12 mouse cellular contexts compared by ENCODE assay signal in genomic region chr10:19953032-19953761, GRCm38 (mm10). TPM values are rescaled to one million over a fixed set of nuclear protein-coding genes. Genes with fewer than 3 reads are reported as not detected.
A peak's percentile ranks its signal among the peaks of the same experiment; 100 is the strongest.
DNase-seq lines count a peak whose midpoint lies in the region.
"Had no signal": no experiment of that assay in that cellular context is flagged by ENCODE, and none has a peak within 500 bp of the region (broad histone marks: within the 10 kb centered on the region; RNA-seq: fewer than 3 reads in every experiment).

No protein-coding gene starts in this region.

- peak; percentile 85 for DNase-seq in heart, adult 11 months
- no peak for DNase-seq in heart, postnatal 10 days
- peak; percentile 48 to 55 for DNase-seq in spleen, postnatal 36 days (ENCODE audit: low spot score in 2 of 2)
- DNase-seq in spleen, postnatal 14 days (ENCODE audit: low spot score in 2 of 2): no peak
- peak; percentile 62 to 86 for DNase-seq in kidney, postnatal 25 days
- no peak for DNase-seq in gastrocnemius, postnatal 10 days
- no peak for DNase-seq in urinary bladder, postnatal 14 days (ENCODE audit: low spot score)
- DNase-seq in right cerebral cortex, postnatal 4 days: no peak
- DNase-seq: adrenal gland, adult 2 months; cerebellum, adult 11-12 months; layer of hippocampus, adult 9-11 months; thymus, adult 2 months had no signal

- intact Hi-C loops in heart, postnatal 10 days (cut with DNase I): no loop called here

RNA-seq across cellular contexts. Expression of gene Map3k5, which starts 18.9 kb away (rescaled TPM):
- total RNA-seq in heart, postnatal 10 days (2021): 10 to 100 TPM; 27.1 to 31.5 TPM
- total RNA-seq in gastrocnemius, postnatal 10 days (2021): 10 to 100 TPM in 1 of 2 experiments, 1 to 10 TPM in 1; 9.5 to 10.3 TPM

RNA-seq across cellular contexts. Expression of gene Pex7, which starts 45.7 kb away (rescaled TPM):
- total RNA-seq in heart, postnatal 10 days (2021): 10 to 100 TPM; 23.3 to 23.7 TPM
- total RNA-seq in gastrocnemius, postnatal 10 days (2021): 10 to 100 TPM; 13.6 to 13.9 TPM

Comparison
In these comparisons a context has a peak if more than half of its experiments do, and no peak if none do; other contexts are left out.
1. DNase-seq: peak in heart, adult 11 months (single experiment), spleen, postnatal 36 days (2 of 2) and kidney, postnatal 25 days (2 of 2); none in heart, postnatal 10 days (0 of 2), spleen, postnatal 14 days (0 of 2), gastrocnemius, postnatal 10 days (single experiment), urinary bladder, postnatal 14 days (single experiment) and right cerebral cortex, postnatal 4 days (single experiment).